Mouse (Mus musculus) neural tube, embryonic 13.5 days (tissue): ENCODE results near the gene Sucla2. TPM values are rescaled to one million over a fixed set of nuclear protein-coding genes. Genes with fewer than 3 reads are reported as not detected.
"Not testable (repeated sequence)": the region's sequence is repeated elsewhere in the genome, so short reads cannot be mapped to it uniquely, and the experiment has no call there.

ENCODE experiments used
- ATAC-seq: fragments of 200-750 bp; cut with Nextera tagmentation; 2 replicates; pipeline ENCODE4 v1.8.0; 2017; ENCODE audit warnings: low read depth, mild to moderate bottlenecking, moderate TSS enrichment, moderate library complexity
- H3K27ac ChIP-seq: fragments of 300-500 bp; sonication (generic); replicated peaks from 2 replicates; pipeline ENCODE4 v1.5.1; 2015; ENCODE audit warnings: moderate library complexity, mild to moderate bottlenecking, inconsistent platforms
- H3K27me3 ChIP-seq: fragments of 300-500 bp; sonication (generic); 2 replicates; pipeline ENCODE4 v1.6.1; 2015; ENCODE audit warnings: mild to moderate bottlenecking, inconsistent platforms
- H3K36me3 ChIP-seq: fragments of 300-500 bp; sonication (generic); 2 replicates; pipeline ENCODE4 v1.6.1; 2015; ENCODE audit warnings: mild to moderate bottlenecking, inconsistent platforms
- H3K4me1 ChIP-seq: fragments of 300-500 bp; sonication (generic); replicated peaks from 2 replicates; pipeline ENCODE4 v1.6.1; 2015; ENCODE audit warnings: inconsistent platforms
- H3K4me2 ChIP-seq: fragments of 300-500 bp; sonication (generic); 2 replicates; pipeline ENCODE4 v1.6.1; 2015; ENCODE audit warnings: inconsistent platforms, mild to moderate bottlenecking, moderate library complexity
- H3K4me3 ChIP-seq: fragments of 300-500 bp; sonication (generic); 2 replicates; pipeline ENCODE4 v1.5.1; 2015; ENCODE audit warnings: mild to moderate bottlenecking, inconsistent platforms
- H3K9ac ChIP-seq: fragments of 300-500 bp; sonication (generic); 2 replicates; pipeline ENCODE4 v1.6.1; 2015; ENCODE audit warnings: moderate library complexity, mild to moderate bottlenecking, inconsistent platforms
- H3K9me3 ChIP-seq: fragments of 300-500 bp; sonication (generic); 2 replicates; pipeline ENCODE4 v1.6.1; 2016; ENCODE audit warnings: inconsistent platforms
- WGBS: fragments of 180-500 bp; shearing (Covaris S2); methylation state at CpG from one replicate; pipeline ENCODE4 v1.1.7; 2015; 5-methylcytosine and 5-hydroxymethylcytosine counted together
- polyA plus RNA-seq: library from polyadenylated mRNA; unstranded; fragments of >200 nt; fragmentation: Nextera tagmentation; extraction: Ambion mirVana; gene quantifications from 2 replicates; pipeline ENCODE4 v1.2.1, GENCODE M21; 2015

Gene Sucla2
- polyA plus RNA-seq, 1 experiment from 2014 or later = 118 TPM

DNA sequence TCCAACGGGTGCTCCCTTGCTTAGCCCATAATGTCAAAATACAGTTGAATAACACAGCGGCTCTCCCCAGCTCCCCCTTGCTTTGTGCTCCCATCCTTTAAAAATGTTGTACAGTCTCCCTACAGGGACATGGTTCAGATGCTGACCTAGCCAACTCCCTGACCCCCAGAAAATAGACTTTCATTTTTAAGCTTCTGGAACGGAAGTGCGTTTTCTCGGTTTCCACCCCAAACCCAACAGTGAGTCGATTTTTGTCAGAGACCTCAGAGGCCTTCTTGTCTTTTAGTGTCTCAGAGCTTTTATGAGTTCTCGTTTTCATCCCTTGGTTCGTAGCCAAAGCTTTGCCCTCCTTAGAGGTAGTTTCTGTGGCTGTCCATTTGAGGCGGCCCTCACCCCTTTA lies 23.8 kb upstream of the Sucla2 start:
- WGBS = 86% methylated on average over 9 of the region's 9 CpGs
- Histone ChIP-seq H3K36me3 (no peaks in the 10 kb centered on the region), H3K9me3 (no peaks in the 10 kb centered on the region), H3K4me3 (no peak overlapping the region), H3K27ac (no peak overlapping the region), H3K9ac (no peak overlapping the region), H3K4me1 (peaks cover 33% of the 10 kb centered on the region), H3K27me3 (no peaks in the 10 kb centered on the region), H3K4me2 (no peak overlapping the region)
- no peak for ATAC-seq

DNA sequence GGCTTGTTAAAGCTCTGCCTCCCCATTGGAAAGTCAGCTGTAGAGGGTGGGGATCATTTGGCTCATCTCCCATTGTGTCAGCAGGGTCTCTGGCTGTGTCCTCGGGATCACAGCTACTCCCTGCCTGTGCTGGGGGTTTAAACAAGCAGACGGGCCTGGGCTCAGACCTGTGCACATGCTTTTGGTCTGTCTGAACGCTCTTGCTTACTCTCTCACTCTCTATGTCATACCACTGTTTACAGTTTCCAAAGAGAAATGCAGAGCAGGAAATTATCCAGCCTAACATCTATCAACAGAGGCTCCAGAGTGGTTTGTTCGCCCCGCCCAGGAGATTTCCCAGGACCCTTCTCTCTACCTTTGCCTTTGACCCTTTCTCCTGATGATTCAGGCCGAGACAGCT lies 23.4 kb upstream of the Sucla2 start:
- H3K4me1 ChIP-seq = peaks cover 33% of the 10 kb centered on the region
- ATAC-seq = peak; percentile 33; the same call in 1 of the 2 replicates
- no peak overlapping the region for H3K4me2 ChIP-seq
- no peak overlapping the region for H3K4me3 ChIP-seq
- H3K27ac ChIP-seq = peak overlapping the region; percentile 79
- H3K9ac ChIP-seq = no peak overlapping the region
- H3K36me3 ChIP-seq = no peaks in the 10 kb centered on the region
- WGBS = 65% methylated on average over 6 of the region's 6 CpGs
- no peaks in the 10 kb centered on the region for H3K9me3 ChIP-seq
- no peaks in the 10 kb centered on the region for H3K27me3 ChIP-seq

DNA sequence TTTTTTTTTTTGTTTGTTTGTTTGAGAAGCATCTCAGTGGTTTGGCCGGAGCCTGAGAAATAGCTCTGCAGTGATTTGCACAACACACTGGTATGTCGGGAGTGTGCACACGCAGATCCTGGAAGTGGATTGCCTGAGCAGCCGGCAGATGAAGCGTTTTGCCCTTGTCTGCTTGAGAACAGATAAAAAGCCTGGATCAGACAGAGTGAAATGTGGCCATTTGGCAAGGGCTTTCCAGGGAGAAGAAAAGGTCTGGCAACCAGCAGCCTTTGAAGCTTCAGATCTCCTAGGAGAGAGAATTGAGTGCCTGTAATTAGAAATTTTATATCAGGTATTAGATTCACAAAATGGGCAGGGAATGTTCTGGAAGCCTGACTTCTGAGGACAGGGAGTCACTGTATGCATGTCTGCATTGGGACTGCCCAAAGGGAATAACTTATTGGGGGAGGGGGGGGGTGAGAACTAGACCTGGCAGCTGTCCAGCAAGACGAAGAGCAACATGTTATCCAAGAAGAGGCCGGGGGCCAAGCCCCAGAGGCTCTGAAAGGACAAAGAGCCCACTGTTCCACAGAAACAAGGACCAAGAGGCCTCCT lies 22.4 kb upstream of the Sucla2 start:
- Histone ChIP-seq H3K4me2 (no peak overlapping the region), H3K9ac (peak overlapping the region; percentile 22; the same call in 1 of the 2 replicates), H3K36me3 (no peaks in the 10 kb centered on the region), H3K9me3 (no peaks in the 10 kb centered on the region), H3K27ac (peak overlapping the region; percentile 79), H3K27me3 (no peaks in the 10 kb centered on the region), H3K4me1 (peaks cover 33% of the 10 kb centered on the region), H3K4me3 (no peak overlapping the region)
- ATAC-seq = peak; percentile 86
- WGBS = 19% methylated on average over 7 of the region's 7 CpGs

DNA sequence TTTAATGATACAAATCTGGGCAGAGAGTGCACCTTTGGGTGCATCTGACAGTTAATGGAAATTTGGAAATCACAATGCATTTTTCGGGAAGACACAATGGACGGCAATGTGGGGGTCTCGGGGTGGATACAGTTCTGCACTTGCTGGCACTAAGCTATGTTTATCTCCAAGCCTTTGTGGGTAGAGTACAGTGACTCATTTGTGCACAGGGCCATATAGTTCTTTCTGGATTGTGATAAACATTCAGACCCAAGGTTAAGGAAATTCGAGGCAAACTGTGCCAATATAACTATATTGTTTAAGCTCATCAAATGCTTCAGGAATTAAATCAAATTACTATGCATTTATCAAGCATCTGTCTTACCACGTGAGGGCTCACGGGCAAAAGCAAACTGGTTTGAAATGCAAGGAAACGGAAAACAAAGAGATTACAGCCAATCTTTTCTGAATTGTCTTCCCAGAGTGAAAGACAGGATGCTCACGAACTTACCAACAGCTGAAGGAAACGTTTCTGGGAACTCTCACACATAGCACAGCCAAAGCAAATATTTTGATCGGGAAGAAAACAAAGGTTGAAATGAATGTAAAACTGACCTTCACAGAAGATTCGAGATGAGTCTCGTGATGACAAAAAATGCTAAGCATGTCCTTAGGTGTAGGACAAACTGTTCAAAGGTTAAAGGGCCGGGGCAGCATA lies 21.7 kb upstream of the Sucla2 start:
- no peaks in the 10 kb centered on the region for H3K27me3 ChIP-seq
- H3K9me3 ChIP-seq = no peaks in the 10 kb centered on the region
- H3K9ac ChIP-seq = no peak overlapping the region
- ATAC-seq = peak; percentile 86
- H3K27ac ChIP-seq = peak overlapping the region; percentile 79
- H3K36me3 ChIP-seq = no peaks in the 10 kb centered on the region
- H3K4me3 ChIP-seq = no peak overlapping the region
- WGBS = 46% methylated on average over 13 of the region's 13 CpGs
- H3K4me2 ChIP-seq = no peak overlapping the region
- peaks cover 33% of the 10 kb centered on the region for H3K4me1 ChIP-seq

DNA sequence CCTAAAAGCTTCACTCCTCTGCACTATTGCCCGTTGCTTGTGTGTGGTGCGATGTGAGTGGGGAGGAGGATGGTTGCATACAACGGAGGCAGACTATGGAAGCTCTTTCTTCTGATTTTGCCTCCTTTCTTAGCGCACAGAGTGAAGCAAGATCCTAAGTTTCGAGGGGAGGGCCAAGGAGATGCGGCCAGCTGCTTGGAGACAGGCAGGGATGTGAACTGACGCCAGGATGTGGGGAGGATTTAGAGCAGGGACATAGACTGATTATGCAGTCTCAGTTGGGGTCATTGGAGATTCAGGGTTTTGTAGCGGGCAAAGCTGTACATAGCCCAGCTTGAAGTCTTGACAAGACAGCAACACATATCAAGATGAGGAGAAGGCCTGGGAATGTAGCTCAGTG lies 18.8 kb upstream of the Sucla2 start:
- no peak for ATAC-seq
- no peaks in the 10 kb centered on the region for H3K9me3 ChIP-seq

DNA sequence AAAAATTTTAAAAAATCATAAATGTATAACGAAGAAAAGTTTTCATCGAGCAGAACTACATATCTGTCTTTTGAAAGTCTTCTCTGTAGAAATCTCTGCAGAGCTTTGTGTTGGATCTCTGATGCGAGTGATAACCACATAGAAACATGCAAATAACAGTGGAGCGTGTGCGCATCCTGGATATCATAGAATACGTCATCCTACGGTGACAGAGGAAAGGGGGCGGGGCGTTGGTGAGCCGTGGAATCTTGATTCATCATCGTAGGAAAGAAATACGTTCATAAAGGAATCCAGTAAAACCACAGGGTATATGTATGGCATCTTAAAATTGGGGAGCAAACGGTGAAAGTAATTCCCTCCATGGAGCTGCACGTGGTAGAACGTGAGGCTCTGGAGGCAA lies 17.9 kb upstream of the Sucla2 start:
- H3K27me3 ChIP-seq = no peaks in the 10 kb centered on the region
- H3K36me3 ChIP-seq = 0 out of 2 replicates have a peak, but pooled peaks cover 4% of the 10 kb centered on the region
- H3K4me2 ChIP-seq = no peak overlapping the region
- H3K27ac ChIP-seq = no peak overlapping the region
- H3K9ac ChIP-seq = no peak overlapping the region
- H3K9me3 ChIP-seq = no peaks in the 10 kb centered on the region
- peaks cover 42% of the 10 kb centered on the region for H3K4me1 ChIP-seq
- 92% methylated on average over 15 of the region's 15 CpGs for WGBS
- H3K4me3 ChIP-seq = no peak overlapping the region
- no peak for ATAC-seq

More for the DNA sequence above, 18.8 kb upstream of the Sucla2 start:
- Histone ChIP-seq H3K4me3 (no peak overlapping the region), H3K27ac (no peak overlapping the region), H3K4me1 (peaks cover 42% of the 10 kb centered on the region), H3K4me2 (no peak overlapping the region), H3K9ac (no peak overlapping the region), H3K36me3 (no peaks in the 10 kb centered on the region), H3K27me3 (no peaks in the 10 kb centered on the region)
- 67% methylated on average over 8 of the region's 8 CpGs for WGBS

DNA sequence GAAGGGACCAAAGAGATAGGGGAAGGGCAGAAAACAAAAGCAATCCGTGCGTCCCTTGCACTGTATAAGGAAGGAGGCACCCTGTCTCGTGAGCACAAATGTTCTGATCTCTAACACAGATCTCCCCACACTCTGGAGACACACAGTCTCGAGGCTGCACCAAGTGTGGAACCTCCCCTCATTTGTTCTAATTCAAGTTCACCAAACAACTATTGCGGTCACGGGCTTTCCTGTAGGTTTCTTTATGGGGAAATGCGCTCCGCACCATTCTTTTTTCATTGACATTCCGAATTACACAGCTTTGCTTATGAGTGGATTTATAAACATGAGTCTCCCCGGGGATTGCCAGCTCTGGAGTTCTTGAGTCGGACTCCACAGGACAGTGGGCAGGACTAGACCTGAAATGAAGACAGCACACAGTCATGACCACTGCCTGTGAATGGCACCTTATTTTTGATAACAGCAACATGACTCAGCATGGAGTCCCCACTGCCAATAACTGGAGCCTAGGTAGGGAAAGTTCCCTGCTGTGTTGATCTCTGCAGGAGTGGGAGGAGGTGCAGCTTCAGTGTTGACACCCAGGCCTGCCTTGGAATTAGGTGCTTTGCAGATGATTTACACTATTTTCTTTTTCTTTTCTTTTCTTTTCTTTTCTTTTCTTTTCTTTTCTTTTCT lies 17.3 kb upstream of the Sucla2 start:
- no peak for ATAC-seq
- Histone ChIP-seq H3K27ac (no peak overlapping the region), H3K4me3 (no peak overlapping the region), H3K4me1 (peaks cover 39% of the 10 kb centered on the region), H3K4me2 (no peak overlapping the region), H3K27me3 (no peaks in the 10 kb centered on the region), H3K36me3 (peaks cover 8% of the 10 kb centered on the region; the same call in 1 of the 2 replicates), H3K9ac (no peak overlapping the region), H3K9me3 (no peaks in the 10 kb centered on the region)
- WGBS = 80% methylated on average over 11 of the region's 11 CpGs

DNA sequence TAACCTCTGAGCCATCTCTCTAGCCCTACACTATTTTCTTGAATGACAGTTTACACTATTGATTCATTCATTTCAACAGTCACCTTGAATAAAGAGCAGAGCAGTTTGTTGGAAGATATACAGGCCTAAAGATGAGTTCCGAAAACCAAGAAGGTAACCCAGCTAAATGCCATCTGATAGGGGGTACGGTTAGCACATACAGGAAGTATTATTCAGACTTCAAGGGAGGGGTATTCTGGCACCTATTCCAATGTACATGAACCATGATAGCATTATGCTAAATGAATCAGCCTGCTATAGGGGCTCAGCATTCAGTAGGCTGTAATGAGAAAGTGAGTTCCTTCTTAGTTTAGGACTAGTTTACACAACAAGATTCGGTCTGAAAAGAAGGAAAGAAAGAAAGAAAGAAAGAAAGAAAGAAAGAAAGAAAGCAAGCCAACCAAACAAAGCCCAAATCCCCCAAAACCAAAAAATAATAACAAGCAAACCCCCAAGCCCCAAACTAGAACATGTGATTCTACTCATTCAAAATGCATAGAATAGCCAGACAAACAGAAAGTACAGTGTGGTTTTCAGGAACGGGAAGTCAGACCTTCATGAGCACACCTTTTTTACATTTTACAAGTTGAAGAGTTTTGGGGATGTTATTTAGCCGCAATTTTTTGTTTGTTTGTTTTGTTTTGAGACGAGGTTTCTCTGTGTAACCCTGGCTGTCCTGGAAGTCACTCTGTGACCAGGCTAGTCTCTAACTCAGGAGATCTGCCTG lies 16.3 kb upstream of the Sucla2 start:
- no peak for ATAC-seq
- H3K36me3 ChIP-seq = peaks cover 11% of the 10 kb centered on the region

DNA sequence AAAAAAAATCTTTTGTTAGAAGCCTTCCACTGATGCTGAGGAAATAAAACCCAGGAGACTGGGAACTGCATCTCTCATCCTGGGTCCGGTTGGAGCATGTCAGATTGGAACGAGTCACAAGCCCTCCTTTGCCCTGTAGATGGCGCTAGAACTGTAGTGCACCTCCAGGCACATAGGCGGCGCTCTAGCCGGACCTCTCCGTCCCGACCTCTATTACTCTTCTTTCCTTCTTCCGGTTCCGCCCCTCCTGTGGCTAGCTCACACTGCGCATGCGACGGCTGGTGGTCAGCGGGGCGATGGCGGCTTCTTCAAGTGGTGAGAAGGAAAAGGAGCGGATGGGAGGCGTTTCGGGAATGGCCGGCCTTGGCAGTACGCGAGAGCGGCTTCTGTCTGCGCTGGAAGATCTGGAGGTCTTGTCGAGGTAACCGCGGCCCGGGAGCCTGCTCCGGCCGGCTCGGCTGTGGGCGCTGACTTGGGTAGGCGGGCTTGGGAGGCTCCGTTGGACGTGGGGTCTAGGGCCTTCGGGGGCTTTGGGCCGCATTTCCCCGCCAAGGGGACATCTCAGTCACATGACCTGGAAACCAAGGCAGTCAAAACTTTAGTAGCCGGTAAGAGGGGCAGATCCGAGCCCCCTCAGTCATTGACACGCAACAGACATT lies 15.2 kb upstream of the Sucla2 start, which contains the start of gene Med4:
TSS of gene Med4 (plus strand) at position 261 of the 659 bp plus-strand sequence.
- no peaks in the 10 kb centered on the region for H3K27me3 ChIP-seq
- H3K4me3 ChIP-seq = peak within 1 kb of the TSS; percentile 95
- no peaks in the 10 kb centered on the region for H3K9me3 ChIP-seq
- H3K36me3 ChIP-seq = peaks cover 17% of the 10 kb centered on the region
- peak; percentile 96 for ATAC-seq
- peaks cover 21% of the 10 kb centered on the region for H3K4me1 ChIP-seq
- peak within 1 kb of the TSS; percentile 92 for H3K9ac ChIP-seq
- no peak within 1 kb of the TSS for H3K27ac ChIP-seq
- peak within 1 kb of the TSS; percentile 96 for H3K4me2 ChIP-seq
- under 1% methylated on average over 41 of the region's 41 CpGs for WGBS

More for the DNA sequence above, 16.3 kb upstream of the Sucla2 start:
- no peaks in the 10 kb centered on the region for H3K27me3 ChIP-seq
- H3K4me1 ChIP-seq = peaks cover 29% of the 10 kb centered on the region
- H3K27ac ChIP-seq = no peak overlapping the region
- H3K4me3 ChIP-seq = no peak overlapping the region
- no peaks in the 10 kb centered on the region for H3K9me3 ChIP-seq
- WGBS = 94% methylated on average over 6 of the region's 6 CpGs
- no peak overlapping the region for H3K9ac ChIP-seq
- H3K4me2 ChIP-seq = no peak overlapping the region

DNA sequence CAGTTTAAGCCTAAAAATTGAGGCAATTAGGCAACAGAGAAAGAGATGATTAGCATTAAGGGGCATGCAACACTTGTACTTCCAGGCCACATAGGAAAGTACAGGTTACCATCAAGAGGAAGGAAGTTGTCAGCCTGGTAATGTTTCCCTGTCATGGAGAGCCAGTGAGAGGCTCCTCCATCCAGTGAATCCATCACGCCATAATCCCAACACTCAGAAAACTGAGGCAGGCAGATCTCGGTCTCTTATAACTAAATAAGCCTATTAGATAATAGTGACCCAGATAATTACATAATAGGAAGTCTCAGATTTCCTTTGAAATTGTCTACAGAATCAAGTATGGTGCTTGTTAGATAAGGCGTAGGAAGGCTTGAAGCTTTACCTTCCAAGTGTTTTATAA lies 983 bp upstream of the Sucla2 start:
- 75% methylated on average over 3 of the region's 3 CpGs for WGBS
- H3K27ac ChIP-seq = no peak overlapping the region
- H3K4me2 ChIP-seq = peak overlapping the region; percentile 46
- 0 out of 2 replicates have a peak overlapping the region, but pooled peaks have one; percentile 48 for H3K4me3 ChIP-seq
- no peak for ATAC-seq
- H3K36me3 ChIP-seq = no peaks in the 10 kb centered on the region
- no peaks in the 10 kb centered on the region for H3K9me3 ChIP-seq
- peaks cover 6% of the 10 kb centered on the region for H3K4me1 ChIP-seq
- H3K27me3 ChIP-seq = peaks cover 4% of the 10 kb centered on the region; the same call in 1 of the 2 replicates
- H3K9ac ChIP-seq = no peak overlapping the region

DNA sequence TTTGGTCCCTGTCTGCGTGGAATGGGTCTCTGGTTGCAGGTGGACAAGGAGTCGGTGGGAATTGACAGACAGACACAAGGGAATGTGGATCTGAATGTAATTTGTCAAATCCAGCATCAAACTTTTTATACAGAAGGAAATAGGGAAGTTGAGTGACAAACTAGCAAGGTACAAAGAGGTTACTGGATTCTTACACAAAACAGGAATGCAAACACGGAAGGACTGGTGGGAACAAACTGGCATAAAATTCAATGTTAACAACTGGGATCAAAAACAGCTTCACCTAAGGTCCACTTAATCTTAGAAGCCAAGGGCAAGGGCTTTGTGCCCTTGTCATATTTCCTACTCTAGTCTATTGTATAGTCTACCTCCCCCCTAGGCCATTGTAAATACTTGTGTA lies 3.5 kb downstream of the Sucla2 start:
- not testable (repeated sequence) for H3K36me3 ChIP-seq, H3K9me3 ChIP-seq, H3K4me3 ChIP-seq, H3K27ac ChIP-seq, H3K9ac ChIP-seq, H3K4me1 ChIP-seq, ATAC-seq, H3K4me2 ChIP-seq
- 91% methylated on average over 3 of the region's 3 CpGs for WGBS
- peaks cover 17% of the 10 kb centered on the region for H3K27me3 ChIP-seq
